Comparison of ENCODE assay signal across 8 mouse cellular contexts in the genomic region with DNA sequence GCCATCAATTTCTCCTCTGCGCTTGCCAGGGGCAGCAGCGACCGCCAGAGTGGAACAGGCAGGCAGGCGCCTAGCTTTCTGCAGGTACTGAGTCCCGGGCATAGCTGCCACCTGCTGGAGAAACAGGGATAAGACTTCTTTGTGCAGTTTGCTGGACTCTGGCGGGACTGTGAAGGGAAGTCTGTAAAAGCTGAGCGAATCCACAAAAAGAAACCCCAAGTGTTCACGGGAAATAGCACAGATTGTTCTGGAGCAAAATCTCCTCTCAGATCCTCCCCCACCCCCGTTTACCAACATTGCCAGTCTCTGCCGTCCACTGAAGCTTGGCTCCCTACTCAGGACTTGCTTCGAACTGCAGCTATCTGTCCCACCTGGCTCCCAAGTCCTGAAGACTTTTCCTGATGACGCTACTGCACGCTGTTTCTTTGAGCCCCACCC. TPM values are rescaled to one million over a fixed set of nuclear protein-coding genes. Genes with fewer than 3 reads are reported as not detected.
A peak's percentile ranks its signal among the peaks of the same experiment; 100 is the strongest.
DNase-seq lines count a peak whose midpoint lies in the region; ATAC-seq and TF ChIP-seq lines count a peak whose summit lies in the region.

No protein-coding gene starts in this region.

- TF ChIP-seq POLR2A in testis, adult 2 months (IDR thresholded peaks at IDR 0.05; ENCODE audit: control insufficient read depth, low read depth, low read length) = no peak

- H3K4me2 ChIP-seq in forebrain, embryonic 12.5 days = peak overlapping the region; percentile 50
- H3K4me2 ChIP-seq in heart, postnatal 0 days (ENCODE audit: low read depth, low read length) = peak overlapping the region; percentile 52
- H3K4me2 ChIP-seq in neural tube, embryonic 14.5 days (ENCODE audit: low read depth, low read length) = peak overlapping the region; percentile 2; the same call in 1 of the 2 replicates

- H3K9me3 ChIP-seq in E14TG2a.4 (ENCODE audit: low read length) = no peaks in the 10 kb centered on the region
- no peaks in the 10 kb centered on the region for H3K9me3 ChIP-seq in forebrain, embryonic 12.5 days
- H3K9me3 ChIP-seq in heart, postnatal 0 days (replicated peaks; ENCODE audit: control insufficient read depth, low read length) = no peaks in the 10 kb centered on the region
- no peaks in the 10 kb centered on the region for H3K9me3 ChIP-seq in neural tube, embryonic 14.5 days (ENCODE audit: control insufficient read depth, low read length)

- DNase-seq in c-Kit-positive CD71-positive TER-119-negative erythroid progenitor cells, embryonic 14.5 days (ENCODE audit: low read depth) = peak; percentile 19
- DNase-seq in heart, postnatal 0 days (ENCODE audit: low spot score) = peak; percentile 77
- DNase-seq in kidney, postnatal 36 days = peak; percentile 72 to 83
- peak; percentile 66 to 71 for DNase-seq in lung, adult 18-20 months

- no peaks in the 10 kb centered on the region for H3K36me3 ChIP-seq in E14TG2a.4 (ENCODE audit: insufficient read depth, low read length)
- no peaks in the 10 kb centered on the region for H3K36me3 ChIP-seq in forebrain, embryonic 12.5 days (replicated peaks)
- H3K36me3 ChIP-seq in heart, postnatal 0 days (replicated peaks; ENCODE audit: control insufficient read depth, insufficient read depth, low read length) = no peaks in the 10 kb centered on the region
- no peaks in the 10 kb centered on the region for H3K36me3 ChIP-seq in neural tube, embryonic 14.5 days (ENCODE audit: control insufficient read depth, insufficient read depth, low read length)
- H3K36me3 ChIP-seq in testis, adult 2 months (ENCODE audit: control insufficient read depth, insufficient read depth, low read length) = no peaks in the 10 kb centered on the region

- WGBS in forebrain, embryonic 12.5 days = 3% methylated on average over 13 of the region's 13 CpGs
- 1% methylated on average over 13 of the region's 13 CpGs for WGBS in heart, postnatal 0 days
- 6% methylated on average over 13 of the region's 13 CpGs for WGBS in neural tube, embryonic 14.5 days

- TF ChIP-seq CTCF in E14TG2a.4 (conservative IDR thresholded peaks at IDR 0.05; ENCODE audit: low read length) = peak; percentile 66
- TF ChIP-seq CTCF in heart, postnatal 0 days (IDR thresholded peaks at IDR 0.05; ENCODE audit: low read depth) = peak; percentile 81
- TF ChIP-seq CTCF in testis, adult 2 months (IDR thresholded peaks at IDR 0.05; ENCODE audit: control insufficient read depth, insufficient read depth, insufficient replicate concordance, low read depth, low read length) = peak; percentile 71

- peak overlapping the region; percentile 40; the same call in 1 of the 2 replicates for H3K9ac ChIP-seq in forebrain, embryonic 12.5 days
- no peak overlapping the region; the same call in 1 of the 2 replicates for H3K9ac ChIP-seq in heart, postnatal 0 days (replicated peaks; ENCODE audit: low read depth, low read length)
- no peak overlapping the region for H3K9ac ChIP-seq in neural tube, embryonic 14.5 days (replicated peaks; ENCODE audit: low read depth, low read length)

- H3K27me3 ChIP-seq in E14TG2a.4 (ENCODE audit: insufficient read depth, low read length) = peaks cover 78% of the 10 kb centered on the region
- H3K27me3 ChIP-seq in forebrain, embryonic 12.5 days = peaks cover 17% of the 10 kb centered on the region
- peaks cover 21% of the 10 kb centered on the region; the same call in 1 of the 2 replicates for H3K27me3 ChIP-seq in heart, postnatal 0 days (ENCODE audit: control insufficient read depth, insufficient read depth, low read length)
- 0 out of 2 replicates have a peak, but pooled peaks cover 2% of the 10 kb centered on the region for H3K27me3 ChIP-seq in neural tube, embryonic 14.5 days (ENCODE audit: control insufficient read depth, insufficient read depth, low read length)
- no peaks in the 10 kb centered on the region for H3K27me3 ChIP-seq in testis, adult 2 months (ENCODE audit: control insufficient read depth, insufficient read depth, low read length)

- no peak for TF ChIP-seq EP300 in heart, postnatal 0 days (IDR thresholded peaks at IDR 0.05; ENCODE audit: low read depth)

- peak overlapping the region; percentile 11; the same call in 1 of the 2 replicates for H3K4me3 ChIP-seq in E14TG2a.4 (replicated peaks; ENCODE audit: low read length)
- peak overlapping the region; percentile 19 for H3K4me3 ChIP-seq in forebrain, embryonic 12.5 days (replicated peaks)
- H3K4me3 ChIP-seq in heart, postnatal 0 days (ENCODE audit: low read depth, low read length) = peak overlapping the region; percentile 22; the same call in 1 of the 2 replicates
- no peak overlapping the region for H3K4me3 ChIP-seq in neural tube, embryonic 14.5 days (ENCODE audit: low read depth, low read length)
- H3K4me3 ChIP-seq in testis, adult 2 months (ENCODE audit: control insufficient read depth, low read depth, low read length) = no peak overlapping the region

- 0 out of 2 replicates have a peak, but pooled peaks have one; percentile 44 for ATAC-seq in forebrain, embryonic 12.5 days (ENCODE audit: low FRiP score)
- peak; percentile 72 for ATAC-seq in heart, postnatal 0 days (ENCODE audit: insufficient read depth, low read depth)
- ATAC-seq in neural tube, embryonic 14.5 days (ENCODE audit: low read depth) = peak; percentile 54; the same call in 1 of the 2 replicates

- H3K4me1 ChIP-seq in E14TG2a.4 (replicated peaks; ENCODE audit: low read depth, low read length) = peaks cover 35% of the 10 kb centered on the region
- peaks cover 28% of the 10 kb centered on the region for H3K4me1 ChIP-seq in forebrain, embryonic 12.5 days
- H3K4me1 ChIP-seq in heart, postnatal 0 days (ENCODE audit: control insufficient read depth, insufficient read depth) = 0 out of 2 replicates have a peak, but pooled peaks cover 5% of the 10 kb centered on the region
- peaks cover 19% of the 10 kb centered on the region for H3K4me1 ChIP-seq in neural tube, embryonic 14.5 days (ENCODE audit: control insufficient read depth, insufficient read depth, low read length)
- H3K4me1 ChIP-seq in testis, adult 2 months (ENCODE audit: control insufficient read depth, insufficient read depth, low read length) = no peaks in the 10 kb centered on the region; the same call in 1 of the 2 replicates

- H3K27ac ChIP-seq in forebrain, embryonic 12.5 days = no peak overlapping the region
- H3K27ac ChIP-seq in heart, postnatal 0 days (ENCODE audit: low read depth) = no peak overlapping the region
- no peak overlapping the region for H3K27ac ChIP-seq in neural tube, embryonic 14.5 days (ENCODE audit: low read depth, low read length)
- no peak overlapping the region for H3K27ac ChIP-seq in testis, adult 2 months (ENCODE audit: control insufficient read depth, insufficient read depth, low read depth, low read length)

RNA-seq across cellular contexts. Expression of gene Celf6, which starts 7.2 kb away (rescaled TPM):
- polyA plus RNA-seq in forebrain, embryonic 12.5 days (2016; fragmentation: Nextera tagmentation; extraction: Ambion mirVana) = 14.4 and 16.7 TPM in 2 replicates
- total RNA-seq in heart, postnatal 0 days (2014; rRNA removed; ENCODE audit: low replicate concordance) = not detected in 2 replicates
- polyA plus RNA-seq in heart, postnatal 0 days (2015; fragmentation: Nextera tagmentation; extraction: Ambion mirVana) = 0.04 TPM in 1 of 2 replicates, not detected in the other
- 28.8 and 34.8 TPM in 2 replicates for polyA plus RNA-seq in neural tube, embryonic 14.5 days (2014; fragmentation: Nextera tagmentation; extraction: Ambion mirVana)
- polyA plus RNA-seq in testis, adult 2 months (2012; rRNA removed) = 13.2 and 17.5 TPM in 2 replicates

RNA-seq across cellular contexts. Expression of gene Parp6, which starts 32.2 kb away (rescaled TPM):
- 105 and 116 TPM in 2 replicates for polyA plus RNA-seq in forebrain, embryonic 12.5 days (2016; fragmentation: Nextera tagmentation; extraction: Ambion mirVana)
- 22.5 and 32.7 TPM in 2 replicates for total RNA-seq in heart, postnatal 0 days (2014; rRNA removed; ENCODE audit: low replicate concordance)
- polyA plus RNA-seq in heart, postnatal 0 days (2015; fragmentation: Nextera tagmentation; extraction: Ambion mirVana) = 13.7 and 14.4 TPM in 2 replicates
- 246 and 258 TPM in 2 replicates for polyA plus RNA-seq in neural tube, embryonic 14.5 days (2014; fragmentation: Nextera tagmentation; extraction: Ambion mirVana)
- 34.5 and 35.6 TPM in 2 replicates for polyA plus RNA-seq in testis, adult 2 months (2012; rRNA removed)

RNA-seq across cellular contexts. Expression of gene Tmem202, which starts 45.2 kb away (rescaled TPM):
- 0.15 TPM in 1 of 2 replicates, not detected in the other for polyA plus RNA-seq in forebrain, embryonic 12.5 days (2016; fragmentation: Nextera tagmentation; extraction: Ambion mirVana)
- not detected in 2 replicates for total RNA-seq in heart, postnatal 0 days (2014; rRNA removed; ENCODE audit: low replicate concordance)
- polyA plus RNA-seq in heart, postnatal 0 days (2015; fragmentation: Nextera tagmentation; extraction: Ambion mirVana) = 0.47 and 0.63 TPM in 2 replicates
- 0.68 and 0.94 TPM in 2 replicates for polyA plus RNA-seq in neural tube, embryonic 14.5 days (2014; fragmentation: Nextera tagmentation; extraction: Ambion mirVana)
- 66.9 and 71.6 TPM in 2 replicates for polyA plus RNA-seq in testis, adult 2 months (2012; rRNA removed)

RNA-seq across cellular contexts. Expression of gene Hexa, which starts 45.5 kb away (rescaled TPM):
- 37.1 and 43.3 TPM in 2 replicates for polyA plus RNA-seq in forebrain, embryonic 12.5 days (2016; fragmentation: Nextera tagmentation; extraction: Ambion mirVana)
- total RNA-seq in heart, postnatal 0 days (2014; rRNA removed; ENCODE audit: low replicate concordance) = 74.4 and 90.9 TPM in 2 replicates
- 42.2 and 48.9 TPM in 2 replicates for polyA plus RNA-seq in heart, postnatal 0 days (2015; fragmentation: Nextera tagmentation; extraction: Ambion mirVana)
- polyA plus RNA-seq in neural tube, embryonic 14.5 days (2014; fragmentation: Nextera tagmentation; extraction: Ambion mirVana) = 49.0 and 63.3 TPM in 2 replicates
- polyA plus RNA-seq in testis, adult 2 months (2012; rRNA removed) = 100 and 116 TPM in 2 replicates

Comparison
In these comparisons a context has a peak if more than half of its experiments do, and no peak if none do; other contexts are left out.
1. H3K4me3 ChIP-seq: peak in E14TG2a.4 (single experiment), forebrain, embryonic 12.5 days (single experiment) and heart, postnatal 0 days (single experiment); none in neural tube, embryonic 14.5 days (single experiment) and testis, adult 2 months (single experiment).
2. DNase-seq: peak in every context shown above with its lines; median percentile 78 in kidney, postnatal 36 days; 77 in heart, postnatal 0 days; 68 in lung, adult 18-20 months; 19 in c-Kit-positive CD71-positive TER-119-negative erythroid progenitor cells, embryonic 14.5 days.
3. H3K4me2 ChIP-seq: peak in every context shown above with its lines; median percentile 52 in heart, postnatal 0 days; 50 in forebrain, embryonic 12.5 days; 2 in neural tube, embryonic 14.5 days.
4. RNA of gene Celf6, which starts 7.2 kb away (polyA plus RNA-seq): 28.8 to 34.8 TPM in neural tube, embryonic 14.5 days, 14.4 to 16.7 TPM in forebrain, embryonic 12.5 days and 13.2 to 17.5 TPM in testis, adult 2 months; 0.04 TPM in heart, postnatal 0 days; every median in the first group is over 10 times any median in the second.
5. RNA of gene Tmem202, which starts 45.2 kb away (polyA plus RNA-seq): 66.9 to 71.6 TPM in testis, adult 2 months; 0.68 to 0.94 TPM in neural tube, embryonic 14.5 days, 0.47 to 0.63 TPM in heart, postnatal 0 days and 0.15 TPM in forebrain, embryonic 12.5 days; every median in the first group is over 10 times any median in the second.
6. Peak in every context shown above with its lines, with median percentiles within 50 percentile points of each other: CTCF ChIP-seq and ATAC-seq.